Comparison of ENCODE assay signal across 11 mouse cellular contexts in genomic region chr17:34643944-34644343, GRCm38 (mm10). TPM values are rescaled to one million over a fixed set of nuclear protein-coding genes. Genes with fewer than 3 reads are reported as not detected.
DNase-seq lines count a peak whose midpoint lies in the region; ATAC-seq and TF ChIP-seq lines count a peak whose summit lies in the region.
"Had no signal": no experiment of that assay in that cellular context is flagged by ENCODE, and none has a peak within 500 bp of the region (broad histone marks: within the 10 kb centered on the region; RNA-seq: fewer than 3 reads in every experiment).

No protein-coding gene starts in this region.

- DNase-seq in cerebellum, adult 11 months: peak; percentile 61
- no peak for DNase-seq in layer of hippocampus, adult 2 months (ENCODE audit: low spot score in 2 of 2)
- no peak for DNase-seq in layer of hippocampus, postnatal 25 days (ENCODE audit: extremely low spot score in 1 of 2, low spot score in 1 of 2)
- peak; percentile 67 for DNase-seq in cerebellum, adult 8-10 months
- DNase-seq in gastrocnemius, postnatal 4 days (ENCODE audit: low spot score in 2 of 2): no peak

- H3K27ac ChIP-seq in layer of hippocampus, adult 2 months: peak overlapping the region; percentile 91
- 0 out of 2 replicates have a peak overlapping the region, but pooled peaks have one; percentile 50 for H3K27ac ChIP-seq in limb, embryonic 15.5 days
- no peak overlapping the region for H3K27ac ChIP-seq in intestine, embryonic 15.5 days

- H3K4me2 ChIP-seq in limb, embryonic 15.5 days: no peak overlapping the region
- H3K4me2 ChIP-seq in intestine, embryonic 15.5 days (replicated peaks): no peak overlapping the region

- H3K36me3 ChIP-seq in limb, embryonic 15.5 days: peaks cover 3% of the 10 kb centered on the region
- 0 out of 2 replicates have a peak, but pooled peaks cover 5% of the 10 kb centered on the region for H3K36me3 ChIP-seq in intestine, embryonic 15.5 days

- no peaks in the 10 kb centered on the region for H3K9me3 ChIP-seq in limb, embryonic 15.5 days
- H3K9me3 ChIP-seq in intestine, embryonic 15.5 days: no peaks in the 10 kb centered on the region
- H3K9me3 ChIP-seq: liver, embryonic 13.5 days had no signal

- TF ChIP-seq CTCF in layer of hippocampus, adult 2 months (conservative IDR thresholded peaks at IDR 0.05): no peak

- 74% methylated on average over 10 of the region's 10 CpGs for WGBS in limb, embryonic 15.5 days
- WGBS in intestine, embryonic 15.5 days: 76% methylated on average over 10 of the region's 10 CpGs

- ATAC-seq in cerebellum, adult (ENCODE audit: insufficient number of reproducible peaks, low FRiP score, low TSS enrichment): no peak
- no peak for ATAC-seq in limb, embryonic 15.5 days (ENCODE audit: insufficient number of reproducible peaks, low FRiP score, low TSS enrichment, low read depth)
- no peak for ATAC-seq in intestine, embryonic 15.5 days

- no peaks in the 10 kb centered on the region for H3K27me3 ChIP-seq in limb, embryonic 15.5 days
- H3K27me3 ChIP-seq in intestine, embryonic 15.5 days (replicated peaks): no peaks in the 10 kb centered on the region

- peaks cover 46% of the 10 kb centered on the region for H3K4me1 ChIP-seq in limb, embryonic 15.5 days
- H3K4me1 ChIP-seq in intestine, embryonic 15.5 days (replicated peaks): peaks cover 32% of the 10 kb centered on the region

- no peak overlapping the region for H3K9ac ChIP-seq in limb, embryonic 15.5 days
- no peak overlapping the region for H3K9ac ChIP-seq in intestine, embryonic 15.5 days

- no peak overlapping the region for H3K4me3 ChIP-seq in layer of hippocampus, adult 2 months
- H3K4me3 ChIP-seq in limb, embryonic 15.5 days: peak overlapping the region; percentile 66; the same call in 1 of the 2 replicates
- H3K4me3 ChIP-seq in intestine, embryonic 15.5 days (replicated peaks): no peak overlapping the region

RNA-seq across cellular contexts. Expression of gene Fkbpl, which starts 0.6 kb away (rescaled TPM):
- 10 to 100 TPM; 16.2 to 18.8 TPM for total RNA-seq in layer of hippocampus, adult 2 months (2021)
- total RNA-seq in layer of hippocampus, postnatal 25 days (2021): 10 to 100 TPM; 14.1 to 14.9 TPM
- 15.5 and 17.1 TPM in 2 replicates for polyA plus RNA-seq in limb, embryonic 15.5 days (2015; fragmentation: Nextera tagmentation; extraction: Ambion mirVana)
- 1 to 10 TPM; 8.1 to 8.3 TPM for total RNA-seq in gastrocnemius, postnatal 4 days (2021)
- polyA plus RNA-seq in intestine, embryonic 15.5 days (2015; fragmentation: Nextera tagmentation; extraction: Ambion mirVana): 12.1 and 13.7 TPM in 2 replicates

RNA-seq across cellular contexts. Expression of gene Atf6b, which starts 3.0 kb away (rescaled TPM):
- total RNA-seq in layer of hippocampus, adult 2 months (2021): 10 to 100 TPM; 92.0 to 93.2 TPM
- 100 to 1,000 TPM in 1 of 2 experiments, 10 to 100 TPM in 1; 97.1 to 102 TPM for total RNA-seq in layer of hippocampus, postnatal 25 days (2021)
- polyA plus RNA-seq in limb, embryonic 15.5 days (2015; fragmentation: Nextera tagmentation; extraction: Ambion mirVana): 85.4 and 88.3 TPM in 2 replicates
- 10 to 100 TPM; 20.1 to 22.5 TPM for total RNA-seq in gastrocnemius, postnatal 4 days (2021)
- polyA plus RNA-seq in intestine, embryonic 15.5 days (2015; fragmentation: Nextera tagmentation; extraction: Ambion mirVana): 67.5 and 68.2 TPM in 2 replicates

RNA-seq across cellular contexts. Expression of gene Prrt1, which starts 14.6 kb away (rescaled TPM):
- total RNA-seq in layer of hippocampus, adult 2 months (2021): 100 to 1,000 TPM; 276 to 305 TPM
- 100 to 1,000 TPM; 259 to 330 TPM for total RNA-seq in layer of hippocampus, postnatal 25 days (2021)
- 0.46 and 0.60 TPM in 2 replicates for polyA plus RNA-seq in limb, embryonic 15.5 days (2015; fragmentation: Nextera tagmentation; extraction: Ambion mirVana)
- total RNA-seq in gastrocnemius, postnatal 4 days (2021): under 1 TPM; 0.34 to 0.76 TPM
- polyA plus RNA-seq in intestine, embryonic 15.5 days (2015; fragmentation: Nextera tagmentation; extraction: Ambion mirVana): 0.40 and 0.49 TPM in 2 replicates

RNA-seq across cellular contexts. Expression of gene Ppt2, which starts 15.6 kb away (rescaled TPM):
- total RNA-seq in layer of hippocampus, adult 2 months (2021): 10 to 100 TPM; 46.8 to 55.8 TPM
- total RNA-seq in layer of hippocampus, postnatal 25 days (2021): 10 to 100 TPM; 42.4 to 48.4 TPM
- polyA plus RNA-seq in limb, embryonic 15.5 days (2015; fragmentation: Nextera tagmentation; extraction: Ambion mirVana): 26.8 and 29.9 TPM in 2 replicates
- 10 to 100 TPM; 35.9 to 44.8 TPM for total RNA-seq in gastrocnemius, postnatal 4 days (2021)
- 27.8 and 29.6 TPM in 2 replicates for polyA plus RNA-seq in intestine, embryonic 15.5 days (2015; fragmentation: Nextera tagmentation; extraction: Ambion mirVana)

RNA-seq across cellular contexts. Expression of gene Tnxb, which starts 26.4 kb away (rescaled TPM):
- total RNA-seq in layer of hippocampus, adult 2 months (2021): 10 to 100 TPM; 10.9 to 11.0 TPM
- 1 to 10 TPM; 7.1 to 9.0 TPM for total RNA-seq in layer of hippocampus, postnatal 25 days (2021)
- 1.9 and 4.2 TPM in 2 replicates for polyA plus RNA-seq in limb, embryonic 15.5 days (2015; fragmentation: Nextera tagmentation; extraction: Ambion mirVana)
- 100 to 1,000 TPM; 197 to 232 TPM for total RNA-seq in gastrocnemius, postnatal 4 days (2021)
- polyA plus RNA-seq in intestine, embryonic 15.5 days (2015; fragmentation: Nextera tagmentation; extraction: Ambion mirVana): 1.1 and 1.3 TPM in 2 replicates
- total RNA-seq: granulocyte monocyte progenitor cell, adult 5-6 weeks had no signal
- polyA plus RNA-seq: inflammation-experienced regulatory T-cells, adult 6 months had no signal

Comparison
In these comparisons a context has a peak if more than half of its experiments do, and no peak if none do; other contexts are left out.
1. DNase-seq: peak in cerebellum, adult 11 months (single experiment) and cerebellum, adult 8-10 months (single experiment); none in layer of hippocampus, adult 2 months (0 of 2), layer of hippocampus, postnatal 25 days (0 of 2) and gastrocnemius, postnatal 4 days (0 of 2).
2. RNA of gene Prrt1, which starts 14.6 kb away (total RNA-seq): 259 to 330 TPM in layer of hippocampus, postnatal 25 days and 276 to 305 TPM in layer of hippocampus, adult 2 months; 0.34 to 0.76 TPM in gastrocnemius, postnatal 4 days; every median in the first group is over 100 times any median in the second.